In the genomic region with DNA sequence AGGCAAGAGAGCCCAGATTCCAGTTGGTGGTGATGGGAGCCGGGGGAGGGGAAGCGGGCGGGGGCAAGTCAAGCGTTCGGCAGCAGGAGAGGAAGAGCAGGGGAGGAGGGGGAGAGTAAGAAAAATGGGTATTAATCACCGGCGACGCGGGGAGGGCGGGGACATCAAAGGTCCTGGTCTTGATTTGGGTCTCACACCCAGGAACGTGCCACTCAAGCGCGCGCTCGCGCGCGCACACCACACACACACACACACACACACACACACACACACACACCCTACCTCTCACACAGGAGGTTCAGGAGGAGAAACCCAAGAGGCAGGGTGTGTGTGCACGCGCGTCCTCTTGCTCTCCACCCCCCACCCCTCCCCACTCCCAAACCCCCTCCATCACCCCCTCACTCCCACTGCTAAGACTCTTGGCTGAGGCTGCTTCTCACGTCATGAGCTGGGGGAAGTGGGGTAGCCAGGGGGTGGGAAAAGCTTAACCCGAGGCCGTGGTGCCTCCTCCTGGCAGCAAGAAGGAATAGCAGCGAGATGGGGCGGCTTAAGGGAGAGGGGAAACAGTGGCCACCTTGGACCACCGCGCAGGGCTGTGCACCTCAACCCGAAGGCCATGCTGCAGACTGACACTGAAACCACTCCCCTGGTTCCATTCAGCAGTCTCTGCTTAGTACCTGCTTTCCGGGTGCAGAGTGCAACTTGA, we compare ENCODE assay signal across 8 mouse cellular contexts. TPM values are rescaled to one million over a fixed set of nuclear protein-coding genes. Genes with fewer than 3 reads are reported as not detected.
DNase-seq lines count a peak whose midpoint lies in the region; ATAC-seq and TF ChIP-seq lines count a peak whose summit lies in the region.

A gene (minus strand): TSS at position 321 of the 706 bp plus-strand sequence.

- H3K4me3 ChIP-seq in lung, embryonic 16.5 days (ENCODE audit: low read length), result peak within 1 kb of the TSS; percentile 50
- no peak within 1 kb of the TSS for H3K4me3 ChIP-seq in lung, adult 2 months (replicated peaks; ENCODE audit: extremely low read depth, low read depth, low read length)
- H3K4me3 ChIP-seq in embryonic facial prominence, embryonic 10.5 days, result peak within 1 kb of the TSS; percentile 66
- peak within 1 kb of the TSS; percentile 58 for H3K4me3 ChIP-seq in hindbrain, embryonic 13.5 days
- peak within 1 kb of the TSS; percentile 47 for H3K4me3 ChIP-seq in limb, embryonic 14.5 days (replicated peaks; ENCODE audit: low read length)
- peak within 1 kb of the TSS; percentile 46 for H3K4me3 ChIP-seq in neural tube, embryonic 14.5 days (ENCODE audit: low read depth, low read length)

- TF ChIP-seq POLR2A in lung, adult 2 months (IDR thresholded peaks at IDR 0.05; ENCODE audit: borderline replicate concordance, extremely low read depth, low read depth, low read length), result no peak
- no peak for TF ChIP-seq POLR2A in limb, embryonic 14.5 days (IDR thresholded peaks at IDR 0.05; ENCODE audit: borderline replicate concordance, extremely low read depth, insufficient read depth, insufficient read length)

- H3K27ac ChIP-seq in lung, embryonic 16.5 days (ENCODE audit: low read length), result no peak within 1 kb of the TSS
- H3K27ac ChIP-seq in embryonic facial prominence, embryonic 10.5 days (replicated peaks), result no peak within 1 kb of the TSS
- peak within 1 kb of the TSS; percentile 93 for H3K27ac ChIP-seq in hindbrain, embryonic 13.5 days
- no peak within 1 kb of the TSS for H3K27ac ChIP-seq in limb, embryonic 14.5 days (replicated peaks; ENCODE audit: low read depth, low read length)
- H3K27ac ChIP-seq in neural tube, embryonic 14.5 days (ENCODE audit: low read depth, low read length), result peak within 1 kb of the TSS; percentile 91

- no peaks in the 10 kb centered on the region for H3K36me3 ChIP-seq in lung, embryonic 16.5 days (ENCODE audit: control insufficient read depth, insufficient read depth, low read length)
- H3K36me3 ChIP-seq in embryonic facial prominence, embryonic 10.5 days (replicated peaks), result no peaks in the 10 kb centered on the region
- H3K36me3 ChIP-seq in hindbrain, embryonic 13.5 days, result no peaks in the 10 kb centered on the region
- H3K36me3 ChIP-seq in limb, embryonic 14.5 days (ENCODE audit: control insufficient read depth, insufficient read depth, low read length), result no peaks in the 10 kb centered on the region
- no peaks in the 10 kb centered on the region for H3K36me3 ChIP-seq in neural tube, embryonic 14.5 days (ENCODE audit: control insufficient read depth, insufficient read depth, low read length)

- no peak for TF ChIP-seq CTCF in lung, adult 2 months (IDR thresholded peaks at IDR 0.05; ENCODE audit: insufficient read depth, low read length)

- H3K27me3 ChIP-seq in lung, embryonic 16.5 days (ENCODE audit: control insufficient read depth, insufficient read depth, low read depth, low read length), result peaks cover 28% of the 10 kb centered on the region
- H3K27me3 ChIP-seq in embryonic facial prominence, embryonic 10.5 days (replicated peaks; ENCODE audit: low read depth, poor library complexity, severe bottlenecking), result peaks cover 65% of the 10 kb centered on the region
- H3K27me3 ChIP-seq in hindbrain, embryonic 13.5 days, result peaks cover 21% of the 10 kb centered on the region
- H3K27me3 ChIP-seq in limb, embryonic 14.5 days (ENCODE audit: control insufficient read depth, insufficient read depth, low read length), result peaks cover 26% of the 10 kb centered on the region
- H3K27me3 ChIP-seq in neural tube, embryonic 14.5 days (ENCODE audit: control insufficient read depth, insufficient read depth, low read length), result no peaks in the 10 kb centered on the region

- no peak for DNase-seq in lung, adult 2 months
- DNase-seq in embryonic facial prominence, embryonic 10.5 days (ENCODE audit: low spot score), result peak; percentile 66
- peak; percentile 58 for DNase-seq in limb, embryonic 14.5 days (ENCODE audit: low spot score)
- no peak for DNase-seq in urinary bladder, adult 18-20 months (ENCODE audit: low spot score in 2 of 2)
- DNase-seq in MN1 (ENCODE audit: low spot score), result no peak

- 1% methylated on average over 18 of the region's 30 CpGs for WGBS in lung, embryonic 16.5 days
- 2% methylated on average over 21 of the region's 30 CpGs for WGBS in lung, adult 2 months
- 4% methylated on average over 30 of the region's 30 CpGs for WGBS in embryonic facial prominence, embryonic 10.5 days
- WGBS in hindbrain, embryonic 13.5 days, result 1% methylated on average over 25 of the region's 30 CpGs
- 4% methylated on average over 24 of the region's 30 CpGs for WGBS in limb, embryonic 14.5 days
- WGBS in neural tube, embryonic 14.5 days, result 2% methylated on average over 25 of the region's 30 CpGs

- H3K9me3 ChIP-seq in lung, embryonic 16.5 days (ENCODE audit: control insufficient read depth, low read length), result no peaks in the 10 kb centered on the region
- H3K9me3 ChIP-seq in embryonic facial prominence, embryonic 10.5 days, result no peaks in the 10 kb centered on the region
- H3K9me3 ChIP-seq in hindbrain, embryonic 13.5 days, result no peaks in the 10 kb centered on the region
- H3K9me3 ChIP-seq in limb, embryonic 14.5 days (ENCODE audit: control insufficient read depth, low read length), result no peaks in the 10 kb centered on the region
- no peaks in the 10 kb centered on the region for H3K9me3 ChIP-seq in neural tube, embryonic 14.5 days (ENCODE audit: control insufficient read depth, low read length)

- peak within 1 kb of the TSS; percentile 70 for H3K4me2 ChIP-seq in lung, embryonic 16.5 days (ENCODE audit: low read depth, low read length)
- H3K4me2 ChIP-seq in hindbrain, embryonic 13.5 days, result peak within 1 kb of the TSS; percentile 71
- peak within 1 kb of the TSS; percentile 94 for H3K4me2 ChIP-seq in limb, embryonic 14.5 days (replicated peaks; ENCODE audit: low read depth, low read length, severe bottlenecking)
- H3K4me2 ChIP-seq in neural tube, embryonic 14.5 days (ENCODE audit: low read depth, low read length), result peak within 1 kb of the TSS; percentile 72

- peak; percentile 76 for ATAC-seq in lung, embryonic 16.5 days (ENCODE audit: low read depth)
- ATAC-seq in hindbrain, embryonic 13.5 days (ENCODE audit: low FRiP score), result peak; percentile 85
- ATAC-seq in limb, embryonic 14.5 days (ENCODE audit: low FRiP score, low read depth), result peak; percentile 81
- peak; percentile 85 for ATAC-seq in neural tube, embryonic 14.5 days (ENCODE audit: low read depth)

- peaks cover 8% of the 10 kb centered on the region; the same call in 1 of the 2 replicates for H3K4me1 ChIP-seq in lung, embryonic 16.5 days (replicated peaks; ENCODE audit: control insufficient read depth, insufficient read depth, low read length)
- H3K4me1 ChIP-seq in lung, adult 2 months (ENCODE audit: control insufficient read depth, insufficient read depth, low read length), result no peaks in the 10 kb centered on the region
- peaks cover 19% of the 10 kb centered on the region for H3K4me1 ChIP-seq in embryonic facial prominence, embryonic 10.5 days
- peaks cover 16% of the 10 kb centered on the region for H3K4me1 ChIP-seq in hindbrain, embryonic 13.5 days (replicated peaks)
- peaks cover 8% of the 10 kb centered on the region for H3K4me1 ChIP-seq in limb, embryonic 14.5 days (ENCODE audit: control insufficient read depth, insufficient read depth, low read length)
- H3K4me1 ChIP-seq in neural tube, embryonic 14.5 days (ENCODE audit: control insufficient read depth, insufficient read depth, low read length), result peaks cover 7% of the 10 kb centered on the region

- peak within 1 kb of the TSS; percentile 11; the same call in 1 of the 2 replicates for H3K9ac ChIP-seq in lung, embryonic 16.5 days (ENCODE audit: low read length)
- H3K9ac ChIP-seq in hindbrain, embryonic 13.5 days, result peak within 1 kb of the TSS; percentile 83
- H3K9ac ChIP-seq in limb, embryonic 14.5 days (ENCODE audit: low read depth, low read length, severe bottlenecking), result peak within 1 kb of the TSS; percentile 34
- peak within 1 kb of the TSS; percentile 72 for H3K9ac ChIP-seq in neural tube, embryonic 14.5 days (replicated peaks; ENCODE audit: low read depth, low read length)

RNA-seq across cellular contexts. Expression of the gene that starts here (rescaled TPM):
- 2.8 TPM in 2 replicates for polyA plus RNA-seq in lung, embryonic 16.5 days (2015; fragmentation: Nextera tagmentation; extraction: Ambion mirVana)
- 0.12 TPM in 1 of 2 replicates, not detected in the other for polyA plus RNA-seq in lung, adult 2 months (2012; rRNA removed)
- polyA plus RNA-seq in embryonic facial prominence, embryonic 10.5 days (2016; fragmentation: Nextera tagmentation; extraction: Ambion mirVana), result 0.02 TPM in 1 of 2 replicates, not detected in the other
- 43.7 and 46.7 TPM in 2 replicates for polyA plus RNA-seq in hindbrain, embryonic 13.5 days (2015; fragmentation: Nextera tagmentation; extraction: Ambion mirVana)
- polyA plus RNA-seq in limb, embryonic 14.5 days (2012; rRNA removed), result 0.39 and 0.50 TPM in 2 replicates
- polyA plus RNA-seq in limb, embryonic 14.5 days (2014; fragmentation: Nextera tagmentation; extraction: Ambion mirVana), result 3.7 and 4.8 TPM in 2 replicates
- 58.1 and 87.8 TPM in 2 replicates for polyA plus RNA-seq in neural tube, embryonic 14.5 days (2014; fragmentation: Nextera tagmentation; extraction: Ambion mirVana)

Comparison
In these comparisons a context has a peak if more than half of its experiments do, and no peak if none do; other contexts are left out.
1. Peak in DNase-seq and H3K4me3 ChIP-seq in embryonic facial prominence, embryonic 10.5 days; RNA of the gene not detected or under 1 TPM.
2. H3K27ac ChIP-seq: peak in hindbrain, embryonic 13.5 days (single experiment) and neural tube, embryonic 14.5 days (single experiment); none in lung, embryonic 16.5 days (single experiment), embryonic facial prominence, embryonic 10.5 days (single experiment) and limb, embryonic 14.5 days (single experiment).
3. H3K9ac ChIP-seq: peak in every context shown above with its lines; median percentile 83 in hindbrain, embryonic 13.5 days; 72 in neural tube, embryonic 14.5 days; 34 in limb, embryonic 14.5 days; 11 in lung, embryonic 16.5 days.
4. Peak in every context shown above with its lines, with median percentiles within 50 percentile points of each other: ATAC-seq and H3K4me2 ChIP-seq.